Mouse (Mus musculus) intestine, postnatal 0 days (tissue): ENCODE results near the gene Atf5. TPM values are rescaled to one million over a fixed set of nuclear protein-coding genes. Genes with fewer than 3 reads are reported as not detected.

ENCODE experiments used
- ATAC-seq: fragments of 200-750 bp; cut with Nextera tagmentation; 2 replicates; pipeline ENCODE4 v1.8.0; 2017; ENCODE audit warnings: mild to moderate bottlenecking, moderate TSS enrichment, moderate library complexity
- H3K27ac ChIP-seq: fragments of 300-500 bp; sonication (generic); 2 replicates; pipeline ENCODE4 v1.5.1; 2014; ENCODE audit warnings: mild to moderate bottlenecking, low read depth, low read length, moderate library complexity
- H3K27me3 ChIP-seq: fragments of 300-500 bp; sonication (generic); replicated peaks from 2 replicates; pipeline ENCODE4 v1.6.1; 2014; ENCODE audit warnings: low read length, mixed read lengths; ENCODE audit not compliant: control insufficient read depth, insufficient read depth
- H3K36me3 ChIP-seq: fragments of 300-500 bp; sonication (generic); 2 replicates; pipeline ENCODE4 v1.6.1; 2014; ENCODE audit warnings: mild to moderate bottlenecking, moderate library complexity; ENCODE audit not compliant: control insufficient read depth, insufficient read depth
- H3K4me1 ChIP-seq: fragments of 300-500 bp; sonication (generic); replicated peaks from 2 replicates; pipeline ENCODE4 v1.6.1; 2014; ENCODE audit warnings: antibody characterized with exemption, low read length, mixed read lengths; ENCODE audit not compliant: control insufficient read depth, insufficient read depth
- H3K4me2 ChIP-seq: fragments of 300-500 bp; sonication (generic); replicated peaks from 2 replicates; pipeline ENCODE4 v1.6.1; 2014; ENCODE audit warnings: low read depth, mild to moderate bottlenecking, moderate library complexity
- H3K4me3 ChIP-seq: fragments of 300-500 bp; sonication (generic); 2 replicates; pipeline ENCODE4 v1.5.1; 2014; ENCODE audit warnings: low read depth, low read length
- H3K9ac ChIP-seq: fragments of 300-500 bp; sonication (generic); 2 replicates; pipeline ENCODE4 v1.6.1; 2014; ENCODE audit warnings: mild to moderate bottlenecking, low read depth, low read length
- H3K9me3 ChIP-seq: fragments of 300-500 bp; sonication (generic); 2 replicates; pipeline ENCODE4 v1.6.1; 2016; ENCODE audit warnings: mixed run types; ENCODE audit not compliant: control insufficient read depth
- CTCF ChIP-seq: sonication (generic); IDR thresholded peaks from 2 replicates; pipeline ENCODE4 v1.5.1; 2016; ENCODE audit warnings: low read depth, mild to moderate bottlenecking, control low read depth, antibody characterized with exemption, moderate library complexity
- WGBS: fragments of 180-500 bp; shearing (Covaris S2); extraction: QIAGEN DNeasy Blood & Tissue Kit; methylation state at CpG from one replicate; pipeline ENCODE4 v1.1.7; 2014; 5-methylcytosine and 5-hydroxymethylcytosine counted together
- polyA plus RNA-seq: library from polyadenylated mRNA; unstranded; fragments of >200 nt; fragmentation: Nextera tagmentation; extraction: Ambion mirVana; gene quantifications from 2 replicates; pipeline ENCODE4 v1.2.1, GENCODE M21; 2015

Gene Atf5
- polyA plus RNA-seq, 1 experiment from 2014 or later = 6.6 TPM

GRCm38 (mm10) chr7:44860576-44861428, 44.3 kb upstream of the Atf5 start:
- Histone ChIP-seq H3K9me3 (no peaks in the 10 kb centered on the region), H3K4me1 (peaks cover 5% of the 10 kb centered on the region; the same call in 1 of the 2 replicates), H3K27me3 (no peaks in the 10 kb centered on the region), H3K36me3 (peaks cover 44% of the 10 kb centered on the region), H3K27ac (no peak overlapping the region), H3K9ac (no peak overlapping the region), H3K4me2 (peak overlapping the region; percentile 9; the same call in 1 of the 2 replicates), H3K4me3 (no peak overlapping the region)
- TF ChIP-seq CTCF = peak; percentile 95
- WGBS = 55% methylated on average over 22 of the region's 22 CpGs
- ATAC-seq = 0 out of 2 replicates have a peak, but pooled peaks have one; percentile 11

GRCm38 (mm10) chr7:44859896-44860295, 43.4 kb upstream of the Atf5 start:
- peaks cover 43% of the 10 kb centered on the region for H3K36me3 ChIP-seq
- 91% methylated on average over 11 of the region's 11 CpGs for WGBS
- no peak for ATAC-seq
- H3K9ac ChIP-seq = no peak overlapping the region
- H3K4me1 ChIP-seq = peaks cover 4% of the 10 kb centered on the region; the same call in 1 of the 2 replicates
- no peak overlapping the region for H3K4me2 ChIP-seq
- TF ChIP-seq CTCF = no peak
- H3K27me3 ChIP-seq = no peaks in the 10 kb centered on the region
- no peak overlapping the region for H3K27ac ChIP-seq
- no peaks in the 10 kb centered on the region for H3K9me3 ChIP-seq
- H3K4me3 ChIP-seq = no peak overlapping the region

GRCm38 (mm10) chr7:44857905-44858304, 41.4 kb upstream of the Atf5 start:
- no peak for ATAC-seq
- no peak for TF ChIP-seq CTCF
- peak overlapping the region; percentile 84; the same call in 1 of the 2 replicates for H3K27ac ChIP-seq
- peak overlapping the region; percentile 76 for H3K9ac ChIP-seq
- no peaks in the 10 kb centered on the region for H3K27me3 ChIP-seq
- no peaks in the 10 kb centered on the region for H3K9me3 ChIP-seq
- H3K4me3 ChIP-seq = peak overlapping the region; percentile 77
- 28% methylated on average over 8 of the region's 8 CpGs for WGBS
- peaks cover 23% of the 10 kb centered on the region for H3K36me3 ChIP-seq
- H3K4me1 ChIP-seq = peaks cover 4% of the 10 kb centered on the region
- H3K4me2 ChIP-seq = peak overlapping the region; percentile 98

- H3K27me3 ChIP-seq = no peaks in the 10 kb centered on the region
- peaks cover 4% of the 10 kb centered on the region for H3K4me1 ChIP-seq
- peak; percentile 18 for ATAC-seq
Measured at GRCm38 (mm10) chr7:44857042-44857552, 40.6 kb upstream of the Atf5 start, which contains the start of gene Pnkp. TSS of gene Pnkp (plus strand) at chr7:44857139.

GRCm38 (mm10) chr7:44856265-44856916, 39.9 kb upstream of the Atf5 start:
- Histone ChIP-seq H3K27me3 (no peaks in the 10 kb centered on the region), H3K36me3 (peaks cover 14% of the 10 kb centered on the region), H3K27ac (0 out of 2 replicates have a peak overlapping the region, but pooled peaks have one; percentile 84), H3K9ac (no peak overlapping the region), H3K9me3 (no peaks in the 10 kb centered on the region), H3K4me1 (peaks cover 4% of the 10 kb centered on the region), H3K4me3 (peak overlapping the region; percentile 77), H3K4me2 (peak overlapping the region; percentile 98)
- WGBS = 58% methylated on average over 9 of the region's 9 CpGs
- ATAC-seq = no peak
- no peak for TF ChIP-seq CTCF

More at GRCm38 (mm10) chr7:44857042-44857552, 40.6 kb upstream of the Atf5 start, which contains the start of gene Pnkp:
- Histone ChIP-seq H3K4me2 (peak within 1 kb of the TSS; percentile 98), H3K4me3 (peak within 1 kb of the TSS; percentile 77), H3K27ac (peak within 1 kb of the TSS; percentile 84), H3K9me3 (no peaks in the 10 kb centered on the region), H3K36me3 (peaks cover 21% of the 10 kb centered on the region), H3K9ac (peak within 1 kb of the TSS; percentile 76)
- TF ChIP-seq CTCF = 0 out of 2 replicates have a peak, but pooled peaks have one; percentile 6
- WGBS = under 1% methylated on average over 32 of the region's 32 CpGs

GRCm38 (mm10) chr7:44855036-44855435, 38.6 kb upstream of the Atf5 start:
- peak; percentile 0; the same call in 1 of the 2 replicates for ATAC-seq
- H3K27me3 ChIP-seq = no peaks in the 10 kb centered on the region
- peak overlapping the region; percentile 71; the same call in 1 of the 2 replicates for H3K9ac ChIP-seq
- WGBS = 36% methylated on average over 10 of the region's 10 CpGs
- no peaks in the 10 kb centered on the region for H3K9me3 ChIP-seq
- H3K4me1 ChIP-seq = peaks cover 7% of the 10 kb centered on the region
- H3K4me3 ChIP-seq = peak overlapping the region; percentile 60
- H3K4me2 ChIP-seq = peak overlapping the region; percentile 98
- peak overlapping the region; percentile 99 for H3K27ac ChIP-seq
- TF ChIP-seq CTCF = no peak
- peaks cover 11% of the 10 kb centered on the region; the same call in 1 of the 2 replicates for H3K36me3 ChIP-seq
